Mouse (Mus musculus) erythroblast, embryonic 14.5 days (primary cell): ENCODE data around the gene Il1r1.

Experiments used
- GATA1 ChIP-seq: IDR thresholded peaks from 2 replicates; pipeline ENCODE4 v1.6.1; 2012; ENCODE audit warnings: low read length, inconsistent platforms, mixed read lengths
- TAL1 ChIP-seq: IDR thresholded peaks from 3 replicates; pipeline ENCODE4 v1.6.1; 2012; ENCODE audit warnings: low read length, inconsistent platforms, mixed read lengths

DNA sequence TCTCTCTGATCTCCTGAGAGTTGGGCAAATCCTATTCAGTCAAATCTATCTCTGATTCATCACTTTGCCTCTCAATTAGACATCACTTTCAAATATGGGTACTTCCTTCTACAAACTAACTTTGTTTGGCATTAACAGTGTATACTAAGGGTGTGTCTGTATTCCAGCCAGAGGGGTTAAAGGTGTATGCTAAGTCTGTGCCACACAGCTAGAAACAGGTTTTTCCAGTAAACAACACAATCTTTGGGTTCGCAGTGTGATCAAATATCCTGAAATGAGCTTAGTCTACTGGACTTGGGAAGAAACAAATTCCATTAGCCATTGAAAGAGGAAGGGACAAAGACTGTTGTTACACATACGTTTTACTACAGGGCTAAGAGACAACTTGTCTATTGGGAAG, 30.6 kb upstream of the Il1r1 start:
- TF ChIP-seq TAL1 (no peak), GATA1 (no peak)
